28 mouse cellular contexts compared by ENCODE assay signal in genomic region chr13:114068421-114068820, GRCm38 (mm10).
"Had no signal": no experiment of that assay in that cellular context is flagged by ENCODE, and none has a peak within 500 bp of the region (broad histone marks: within the 10 kb centered on the region; RNA-seq: fewer than 3 reads in every experiment).

No protein-coding gene starts in this region.

- DNase-seq: cerebellum, adult 2 months; cerebellum, adult 8-10 months; cerebellum, adult 9-10 months; cerebellum, adult 9-11 months; cerebellum, postnatal 10 days; cerebellum, postnatal 14 days; cerebellum, postnatal 25 days; cerebellum, postnatal 36 days; embryo, embryonic 11 days; forebrain, postnatal 0 days; gastrocnemius, adult 2 months; gastrocnemius, postnatal 10 days; gastrocnemius, postnatal 14 days; gastrocnemius, postnatal 25 days; gastrocnemius, postnatal 36 days; heart, adult 18-20 months; heart, adult 2 months had no signal

- H3K36me3 ChIP-seq: embryonic facial prominence, embryonic 10.5 days; embryonic facial prominence, embryonic 12.5 days; embryonic facial prominence, embryonic 13.5 days; embryonic facial prominence, embryonic 15.5 days; forebrain, embryonic 10.5 days; forebrain, embryonic 12.5 days; forebrain, embryonic 15.5 days had no signal

- H3K4me2 ChIP-seq: embryonic facial prominence, embryonic 12.5 days; embryonic facial prominence, embryonic 13.5 days; embryonic facial prominence, embryonic 15.5 days; forebrain, embryonic 12.5 days; forebrain, embryonic 13.5 days; forebrain, embryonic 15.5 days had no signal

- H3K9me3 ChIP-seq: embryonic facial prominence, embryonic 10.5 days; embryonic facial prominence, embryonic 12.5 days; embryonic facial prominence, embryonic 13.5 days; embryonic facial prominence, embryonic 15.5 days; forebrain, embryonic 10.5 days; forebrain, embryonic 12.5 days; forebrain, embryonic 13.5 days; forebrain, embryonic 15.5 days had no signal

- H3K27me3 ChIP-seq: embryonic facial prominence, embryonic 12.5 days; embryonic facial prominence, embryonic 13.5 days; embryonic facial prominence, embryonic 15.5 days; forebrain, embryonic 12.5 days; forebrain, embryonic 13.5 days; forebrain, embryonic 15.5 days had no signal

- ATAC-seq: forebrain, embryonic 13.5 days; forebrain, embryonic 14.5 days; forebrain, embryonic 15.5 days; forebrain, embryonic 16.5 days; forebrain, postnatal 0 days had no signal

- H3K9ac ChIP-seq: embryonic facial prominence, embryonic 12.5 days; embryonic facial prominence, embryonic 13.5 days; embryonic facial prominence, embryonic 15.5 days; forebrain, embryonic 12.5 days; forebrain, embryonic 13.5 days; forebrain, embryonic 15.5 days; forebrain, postnatal 0 days had no signal

- H3K4me3 ChIP-seq: embryonic facial prominence, embryonic 10.5 days; embryonic facial prominence, embryonic 12.5 days; embryonic facial prominence, embryonic 13.5 days; embryonic facial prominence, embryonic 15.5 days; erythroblast, embryonic 14.5 days; forebrain, embryonic 10.5 days; forebrain, embryonic 12.5 days; forebrain, embryonic 13.5 days; forebrain, embryonic 15.5 days; gastrocnemius, adult 2 months; heart, adult 2 months had no signal

- H3K27ac ChIP-seq: embryonic facial prominence, embryonic 10.5 days; embryonic facial prominence, embryonic 12.5 days; embryonic facial prominence, embryonic 13.5 days; embryonic facial prominence, embryonic 15.5 days; forebrain, embryonic 10.5 days; forebrain, embryonic 12.5 days; forebrain, embryonic 13.5 days; forebrain, embryonic 15.5 days; gastrocnemius, adult 2 months; heart, adult 2 months had no signal

- H3K4me1 ChIP-seq: embryonic facial prominence, embryonic 10.5 days; embryonic facial prominence, embryonic 12.5 days; embryonic facial prominence, embryonic 13.5 days; embryonic facial prominence, embryonic 15.5 days; forebrain, embryonic 12.5 days; forebrain, embryonic 13.5 days; forebrain, embryonic 15.5 days had no signal
